Mouse (Mus musculus) testis, adult 2 months (tissue): ENCODE data around the gene Bricd5. TPM values are rescaled to one million over a fixed set of nuclear protein-coding genes. Genes with fewer than 3 reads are reported as not detected.

Source experiments
- H3K27ac ChIP-seq: fragments of 200-500 bp; 2 replicates; pipeline ENCODE4 v1.5.1; 2012; ENCODE audit warnings: low read depth, low read length; ENCODE audit not compliant: control insufficient read depth, insufficient read depth
- H3K27me3 ChIP-seq: fragments of 200-500 bp; 2 replicates; pipeline ENCODE4 v1.6.1; 2012; ENCODE audit warnings: mild to moderate bottlenecking, low read length, moderate library complexity; ENCODE audit not compliant: control insufficient read depth, insufficient read depth
- H3K36me3 ChIP-seq: fragments of 200-500 bp; 2 replicates; pipeline ENCODE4 v1.6.1; 2012; ENCODE audit warnings: mild to moderate bottlenecking, low read length; ENCODE audit not compliant: control insufficient read depth, insufficient read depth
- H3K4me1 ChIP-seq: fragments of 200-500 bp; 2 replicates; pipeline ENCODE4 v1.6.1; 2012; ENCODE audit warnings: low read length; ENCODE audit not compliant: control insufficient read depth, insufficient read depth
- H3K4me3 ChIP-seq: fragments of 200-500 bp; 2 replicates; pipeline ENCODE4 v1.5.1; 2012; ENCODE audit warnings: low read depth, mild to moderate bottlenecking, low read length, moderate library complexity, mixed read lengths; ENCODE audit not compliant: control insufficient read depth
- CTCF ChIP-seq: fragments of 200-500 bp; IDR thresholded peaks from 2 replicates; pipeline ENCODE4 v1.5.1; 2012; ENCODE audit warnings: low read depth, mild to moderate bottlenecking, inconsistent platforms, low read length, moderate library complexity; ENCODE audit not compliant: control insufficient read depth, insufficient read depth, insufficient replicate concordance
- POLR2A ChIP-seq: fragments of 200-500 bp; IDR thresholded peaks from 2 replicates; pipeline ENCODE4 v1.6.1; 2012; ENCODE audit warnings: low read depth, mild to moderate bottlenecking, inconsistent platforms, low read length, moderate library complexity; ENCODE audit not compliant: control insufficient read depth
- polyA plus RNA-seq: library from polyadenylated mRNA; depleted of rRNA; stranded (reverse); fragments of >200 nt; gene quantifications from 2 replicates; pipeline ENCODE4 v1.2.3, GENCODE M21; 2012

Gene Bricd5
- polyA plus RNA-seq, 1 experiment, result 7.9 TPM

GRCm38 (mm10) chr17:24480201-24480826 is 6.6 kb downstream of the Bricd5 start:
- no peaks in the 10 kb centered on the region for H3K27me3 ChIP-seq
- no peak overlapping the region for H3K4me3 ChIP-seq
- H3K36me3 ChIP-seq, result no peaks in the 10 kb centered on the region
- peaks cover 13% of the 10 kb centered on the region for H3K4me1 ChIP-seq
- TF ChIP-seq POLR2A (no peak), CTCF (no peak)
- no peak overlapping the region; the same call in 1 of the 2 replicates for H3K27ac ChIP-seq

- Histone ChIP-seq H3K4me3 (no peak overlapping the region), H3K27ac (no peak overlapping the region), H3K27me3 (no peaks in the 10 kb centered on the region), H3K36me3 (no peaks in the 10 kb centered on the region), H3K4me1 (peaks cover 16% of the 10 kb centered on the region)
- TF ChIP-seq CTCF (no peak), POLR2A (no peak)
Observed at GRCm38 (mm10) chr17:24481027-24481815, 7.5 kb downstream of the Bricd5 start.

DNA sequence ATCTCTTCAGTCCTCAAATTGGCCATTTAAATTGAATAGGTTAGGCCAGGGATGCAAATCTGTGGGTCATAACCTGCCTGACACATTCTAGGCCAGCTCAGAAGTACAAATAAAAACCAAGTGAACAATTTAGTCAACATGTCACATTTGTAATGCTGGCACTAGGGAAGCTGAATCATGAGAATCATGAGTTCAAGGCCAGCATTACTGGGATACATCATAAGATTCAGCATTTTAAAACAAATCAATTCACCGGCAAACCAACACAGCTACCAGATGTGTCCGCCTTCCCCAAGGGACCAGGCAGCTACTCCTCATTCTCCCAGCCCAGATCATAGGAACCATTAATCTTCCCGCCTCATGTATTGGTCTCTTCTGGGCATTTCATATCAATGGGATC is 9.8 kb downstream of the Bricd5 start:
- Histone ChIP-seq H3K36me3 (no peaks in the 10 kb centered on the region), H3K4me3 (no peak overlapping the region), H3K27ac (no peak overlapping the region), H3K27me3 (no peaks in the 10 kb centered on the region), H3K4me1 (peaks cover 7% of the 10 kb centered on the region)
- TF ChIP-seq CTCF (no peak), POLR2A (no peak)

GRCm38 (mm10) chr17:24485090-24485860 is 11.6 kb downstream of the Bricd5 start:
- TF ChIP-seq CTCF (no peak), POLR2A (no peak)
- no peaks in the 10 kb centered on the region for H3K36me3 ChIP-seq
- H3K27ac ChIP-seq, result no peak overlapping the region
- no peak overlapping the region for H3K4me3 ChIP-seq
- H3K4me1 ChIP-seq, result peaks cover 9% of the 10 kb centered on the region
- no peaks in the 10 kb centered on the region for H3K27me3 ChIP-seq

DNA sequence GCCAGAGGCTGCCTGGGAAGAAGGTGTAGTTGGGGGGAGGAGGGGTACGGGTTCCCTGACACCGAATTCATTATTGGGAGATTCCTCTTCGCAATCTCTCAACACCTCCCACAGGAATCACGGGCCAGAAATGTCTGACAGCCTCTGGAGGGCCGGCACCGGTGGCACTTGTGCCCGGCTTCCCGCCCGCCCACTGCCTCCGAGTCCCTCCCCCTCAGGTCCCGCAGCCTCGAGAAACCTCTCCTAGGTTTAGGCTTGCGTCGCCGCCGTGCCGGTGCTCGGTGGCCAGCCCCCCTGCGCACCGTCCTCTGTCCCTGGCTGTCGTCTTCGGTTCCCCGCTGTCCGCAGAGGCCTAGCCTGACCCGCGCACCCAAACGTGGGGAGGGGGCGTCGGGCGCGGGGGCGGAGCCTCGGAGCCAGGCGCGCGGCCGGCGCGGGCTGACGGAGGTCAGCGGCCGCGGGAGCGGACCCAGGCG is 14.5 kb downstream of the Bricd5 start, which contains the start of gene Caskin1:
Gene Caskin1 (plus strand): TSS at position 416 of the 476 bp plus-strand sequence.
- no peak for TF ChIP-seq CTCF
- TF ChIP-seq POLR2A, result no peak; the same call in 1 of the 2 replicates

GRCm38 (mm10) chr17:24488662-24489264 is 15.1 kb downstream of the Bricd5 start:
- Histone ChIP-seq H3K4me3 (peak overlapping the region; percentile 88), H3K27ac (peak overlapping the region; percentile 37; the same call in 1 of the 2 replicates), H3K27me3 (no peaks in the 10 kb centered on the region), H3K4me1 (peaks cover 8% of the 10 kb centered on the region), H3K36me3 (no peaks in the 10 kb centered on the region)
- TF ChIP-seq CTCF, result no peak
- no peak for TF ChIP-seq POLR2A

More for the DNA sequence above, 14.5 kb downstream of the Bricd5 start, which contains the start of gene Caskin1:
- Histone ChIP-seq H3K27me3 (no peaks in the 10 kb centered on the region), H3K4me1 (peaks cover 8% of the 10 kb centered on the region), H3K36me3 (no peaks in the 10 kb centered on the region), H3K4me3 (peak within 1 kb of the TSS; percentile 88), H3K27ac (peak within 1 kb of the TSS; percentile 37; the same call in 1 of the 2 replicates)
